Mouse (Mus musculus) right cerebral cortex, postnatal 10 days (tissue): ENCODE measurements at regions not wholly inside any gene's neighbourhood (a gene's known extent, or its start where the extent isn't known, plus 50 kb on each side); places are given as distances from the start of the nearest gene placed in this dataset.
A peak's percentile ranks its signal among the peaks of the same experiment; 100 is the strongest.

ENCODE experiments used
- DNase-seq, 2 experiments: peaks; one replicate each; pipeline ENCODE4 v3.0.0; 2021; ENCODE audit warnings: low spot score in 2 of 2

DNA sequence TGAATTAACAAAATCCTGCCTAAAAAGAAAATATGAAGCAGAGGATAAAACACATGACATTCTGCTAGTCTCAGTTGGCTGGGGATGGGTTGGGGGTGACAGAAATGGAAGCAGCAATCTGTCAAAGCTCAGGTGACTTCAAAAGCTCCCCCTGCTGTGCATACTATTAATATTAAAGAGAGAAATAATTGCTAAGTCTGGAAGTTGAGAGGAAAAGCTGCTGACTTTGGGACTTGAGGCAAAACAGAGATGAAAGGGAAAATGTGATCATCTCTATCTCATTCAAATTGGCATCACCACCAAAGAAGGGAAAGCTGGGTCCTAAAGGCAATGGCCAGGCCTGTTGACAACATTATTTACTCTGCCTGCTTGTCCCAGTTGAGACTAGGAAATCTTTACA lies 90.8 kb downstream of the Rpe65 start:
- no peak for DNase-seq

DNA sequence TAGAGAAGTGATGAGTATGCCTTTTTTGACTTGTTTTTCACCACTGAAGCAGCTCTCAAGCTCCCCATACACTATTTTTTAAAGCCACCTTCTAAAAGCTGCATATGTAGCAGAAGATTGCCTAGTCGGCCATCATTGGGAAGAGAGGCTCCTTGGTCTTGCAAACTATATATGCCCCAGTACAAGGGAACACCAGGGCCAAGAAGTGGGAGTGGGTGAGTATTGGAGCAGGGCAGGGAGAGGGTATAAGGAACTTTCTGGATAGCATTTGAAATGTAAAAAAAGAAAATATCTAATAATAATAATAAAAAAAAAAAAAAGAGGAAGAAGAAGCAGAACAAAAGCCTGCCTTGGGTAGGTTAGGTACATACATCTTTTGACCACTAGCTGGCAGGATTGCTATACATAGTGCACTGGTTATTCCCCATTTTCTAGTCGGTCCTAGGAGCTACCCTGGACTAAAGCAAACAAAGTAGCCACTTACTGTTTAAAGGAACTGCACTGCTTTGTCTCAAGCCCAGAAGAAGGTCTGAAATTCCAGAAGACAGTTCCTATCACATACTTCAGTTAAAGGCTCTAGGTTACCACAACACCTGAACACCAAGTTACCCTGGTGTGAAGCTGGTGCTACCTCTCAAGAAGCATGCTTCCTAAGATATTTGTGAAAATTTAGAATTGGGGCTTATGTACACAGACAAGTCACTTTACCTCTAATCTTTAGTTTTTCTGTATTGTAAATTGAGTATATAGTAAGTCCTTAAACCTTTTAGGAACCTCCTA lies 114.9 kb upstream of the Wls start:
- DNase-seq = no peak

DNA sequence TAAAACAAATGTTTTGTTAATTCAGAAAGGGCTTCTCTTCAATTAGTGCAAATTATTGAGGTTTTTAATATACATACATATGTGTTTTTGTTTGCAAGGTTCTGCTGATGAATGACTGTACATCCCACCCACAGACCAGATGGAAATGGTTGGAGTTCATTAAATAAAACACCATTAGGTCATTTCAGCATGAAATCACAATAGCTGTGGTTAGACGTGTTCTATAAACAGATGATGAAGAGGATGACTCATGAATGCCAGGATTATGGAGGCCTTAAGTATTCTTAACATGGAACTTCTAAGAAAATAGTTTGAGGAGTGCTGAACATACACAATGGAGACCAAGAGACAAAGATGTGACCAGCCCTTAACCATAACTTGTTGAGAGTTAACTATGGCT lies 107.3 kb upstream of the Wls start:
- DNase-seq = no peak

- DNase-seq = peak in 1 of 2 experiments; percentile 28
Observed at GRCm38 (mm10) chr3:159733141-159733540, 106.3 kb upstream of the Wls start.

- DNase-seq = no peak
Observed at GRCm38 (mm10) chr3:159734547-159734946, 104.9 kb upstream of the Wls start.

DNA sequence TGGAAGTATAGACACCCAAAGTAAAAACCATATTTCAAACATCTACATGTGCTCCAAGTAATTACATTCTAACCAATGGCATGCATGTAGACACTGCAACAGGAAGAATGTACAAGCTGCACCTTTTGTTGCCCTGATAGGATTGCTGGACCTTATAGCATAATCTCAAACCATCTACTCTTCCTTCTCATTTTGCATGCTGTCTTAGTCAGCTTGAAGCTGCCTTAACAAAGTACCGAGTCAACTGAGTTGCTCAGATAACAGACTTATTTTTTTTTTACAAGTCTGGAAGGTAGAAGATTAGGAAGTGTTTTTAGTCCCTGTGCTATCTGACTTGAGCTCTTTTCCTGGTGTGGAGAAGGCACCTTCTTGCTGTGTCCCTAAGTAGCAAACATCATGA lies 103.4 kb upstream of the Wls start:
- DNase-seq = no peak

DNA sequence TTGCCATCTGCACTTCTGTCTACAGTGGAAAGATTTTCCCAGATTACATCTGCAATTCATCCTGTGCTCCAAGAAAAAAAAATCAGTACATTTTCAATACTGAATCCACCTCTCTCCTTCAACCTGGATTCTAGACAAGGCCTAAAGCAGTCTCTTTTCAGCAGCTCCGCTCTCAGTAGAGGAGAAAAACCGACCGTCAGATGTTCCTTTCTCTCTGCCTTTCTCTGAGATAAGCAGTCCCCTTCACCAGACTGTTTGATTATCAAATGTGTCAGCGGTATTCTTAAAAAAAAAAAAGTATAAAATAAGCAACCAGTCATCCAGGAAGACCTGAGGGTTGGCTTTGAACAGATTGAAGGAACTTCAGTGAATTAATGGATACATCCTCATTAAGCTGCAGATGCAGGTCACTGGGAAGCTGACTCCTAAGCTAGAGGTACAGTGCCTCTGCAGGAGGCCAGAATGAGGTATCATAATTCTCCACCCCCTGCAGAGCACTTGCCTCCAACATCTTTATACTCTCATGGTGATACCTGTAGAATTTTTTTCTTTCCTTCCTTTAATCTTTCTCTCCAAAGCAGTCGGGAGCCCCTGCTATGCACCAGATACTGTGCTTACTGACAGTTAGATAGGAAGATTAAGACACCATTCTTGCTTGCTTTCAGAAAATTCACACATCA lies 98.7 kb upstream of the Wls start:
- DNase-seq = no peak

GRCm38 (mm10) chr3:159741816-159742215 lies 97.7 kb upstream of the Wls start:
- no peak for DNase-seq

DNA sequence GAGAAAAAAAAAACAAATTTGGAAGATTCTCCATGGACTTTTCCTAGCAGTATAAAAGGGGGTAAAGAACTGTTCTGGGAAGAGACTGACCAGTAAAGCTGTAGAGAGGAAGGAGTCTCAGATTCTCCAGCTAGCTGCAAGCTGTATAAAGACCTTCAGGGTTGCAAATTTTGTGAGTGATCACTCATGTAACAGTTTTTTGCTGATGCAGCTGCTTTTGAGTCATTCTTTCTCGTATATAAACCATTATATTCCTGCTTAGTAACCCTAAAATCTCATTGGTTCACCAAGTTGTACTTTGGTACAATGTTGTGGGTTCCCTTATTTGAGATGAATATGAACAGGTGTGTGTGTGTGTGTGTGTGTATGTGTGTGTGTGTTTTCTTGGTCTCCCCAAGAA lies 79.7 kb upstream of the Wls start:
- DNase-seq = no peak

GRCm38 (mm10) chr3:159760293-159760692 lies 79.2 kb upstream of the Wls start:
- DNase-seq = no peak

- DNase-seq = no peak
Observed at GRCm38 (mm10) chr3:159760949-159761348, 78.5 kb upstream of the Wls start.

- DNase-seq = no peak
Observed at GRCm38 (mm10) chr3:159782222-159782844, 57.1 kb upstream of the Wls start.

DNA sequence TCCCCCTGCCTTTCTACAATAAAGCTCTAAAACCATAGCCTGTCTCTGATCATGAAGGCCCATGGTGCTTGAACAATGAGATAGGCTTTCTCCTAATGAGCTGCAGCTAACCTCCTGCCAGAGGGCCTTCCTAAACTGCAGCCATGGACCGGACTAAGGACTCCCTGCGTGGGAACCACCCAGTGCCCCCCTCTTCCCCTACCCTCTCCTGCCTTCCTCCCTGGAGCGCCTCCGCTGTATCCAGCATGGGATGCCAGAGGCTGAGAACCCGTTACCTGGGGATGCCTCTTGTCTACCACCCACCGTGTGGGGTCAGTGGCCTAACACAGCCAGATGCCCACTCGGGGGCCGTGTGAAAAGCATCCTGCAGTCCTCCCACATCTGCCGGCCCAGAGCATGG lies 51.7 kb upstream of the Wls start:
- no peak for DNase-seq
